Mouse (Mus musculus) myocyte (in vitro differentiated cells): ENCODE results near the gene Zbp1.

Experiments used
- CEBPB ChIP-seq: IDR thresholded peaks from 2 replicates; pipeline ENCODE4 v1.6.1; 2011; ENCODE audit warnings: mild to moderate bottlenecking, moderate library complexity; ENCODE audit not compliant: poor library complexity, insufficient read depth, severe bottlenecking
- MAX ChIP-seq: IDR thresholded peaks from one replicate; pipeline ENCODE4 v1.6.1; 2011; ENCODE audit warnings: low read depth, mild to moderate bottlenecking, control low read depth
- MYOG ChIP-seq, 3 experiments: IDR thresholded peaks; one replicate each; pipeline ENCODE4 v1.6.1; 2011; ENCODE audit warnings: control low read depth in 2 of 3, low read depth in 2 of 3, mild to moderate bottlenecking in 2 of 3; ENCODE audit not compliant: insufficient read length in 2 of 3, control insufficient read depth in 1 of 3, insufficient read depth in 1 of 3
- POLR2A ChIP-seq: IDR thresholded peaks from one replicate; pipeline ENCODE4 v1.6.1; 2011; ENCODE audit warnings: low read depth, mild to moderate bottlenecking, control low read depth, moderate library complexity; ENCODE audit not compliant: insufficient read length
- POLR2AphosphoS2 ChIP-seq: IDR thresholded peaks from one replicate; pipeline ENCODE4 v1.6.1; 2011; ENCODE audit warnings: low read depth, control low read depth; ENCODE audit not compliant: insufficient read length
- REST ChIP-seq: IDR thresholded peaks from one replicate; pipeline ENCODE4 v1.6.1; 2011; ENCODE audit warnings: mild to moderate bottlenecking, control low read depth, moderate library complexity; ENCODE audit not compliant: insufficient read depth, insufficient read length
- SRF ChIP-seq: IDR thresholded peaks from one replicate; pipeline ENCODE4 v1.6.1; 2011; ENCODE audit warnings: low read depth; ENCODE audit not compliant: control insufficient read depth, insufficient read length
- TCF3 ChIP-seq: IDR thresholded peaks from one replicate; pipeline ENCODE4 v1.6.1; 2011; ENCODE audit warnings: low read depth, control low read depth; ENCODE audit not compliant: insufficient read length
- USF1 ChIP-seq: IDR thresholded peaks from one replicate; pipeline ENCODE4 v1.6.1; 2011; ENCODE audit warnings: low read depth, mild to moderate bottlenecking, control low read depth, moderate library complexity

GRCm38 (mm10) chr2:173238522-173238921 lies 19.8 kb upstream of the Zbp1 start:
- TF ChIP-seq TCF3 (no peak), MAX (no peak), POLR2A (no peak), MYOG (IDR thresholded peaks at IDR 0.05; ENCODE audit: control insufficient read depth in 1 of 3, insufficient read depth in 1 of 3, insufficient read length in 2 of 3, low read depth in 2 of 3) (no peak), SRF (no peak), REST (no peak), CEBPB (no peak), POLR2AphosphoS2 (no peak), USF1 (no peak)
